Mouse (Mus musculus): ENCODE measurements around the gene Prss44. TPM values are rescaled to one million over a fixed set of nuclear protein-coding genes. Genes with fewer than 3 reads are reported as not detected.

The Prss44 gene
- polyA plus RNA-seq (2011; ENCODE audit: insufficient read depth, insufficient read length, low read depth, missing spikeins): 0.54 and 2.1 TPM in 2 replicates

GRCm38 (mm10) chr9:110813789-110814188 is at the start of gene Prss44:
TSS of gene Prss44 (plus strand) at chr9:110813994.
- Histone ChIP-seq H3K4me3 (ENCODE audit: low read depth, low read length) (peak within 1 kb of the TSS; percentile 43), H3K4me1 (ENCODE audit: control insufficient read depth, insufficient read depth, low read length) (no peaks in the 10 kb centered on the region), H3K27ac (ENCODE audit: insufficient read depth, low read length) (no peak within 1 kb of the TSS), H3K27me3 (ENCODE audit: control insufficient read depth, insufficient read depth, low read length, poor library complexity, severe bottlenecking) (no peaks in the 10 kb centered on the region), H3K9me3 (replicated peaks; ENCODE audit: control insufficient read depth, insufficient read depth, low read length, poor library complexity, severe bottlenecking) (no peaks in the 10 kb centered on the region), H3K36me3 (ENCODE audit: control insufficient read depth, insufficient read depth, low read length, poor library complexity, severe bottlenecking) (no peaks in the 10 kb centered on the region), H3K9ac (ENCODE audit: low read depth, poor library complexity, severe bottlenecking) (no peak within 1 kb of the TSS)
- TF ChIP-seq CTCF (IDR thresholded peaks at IDR 0.05; ENCODE audit: low read depth, low read length) (no peak), POLR2A (IDR thresholded peaks at IDR 0.05; ENCODE audit: insufficient read depth, low read length) (no peak), EP300 (IDR thresholded peaks at IDR 0.05; ENCODE audit: insufficient read depth, low read depth, low read length) (no peak)

GRCm38 (mm10) chr9:110772336-110772735 is 41.5 kb upstream of the Prss44 start:
- no peak overlapping the region for H3K27ac ChIP-seq (ENCODE audit: insufficient read depth, low read length)
- H3K9me3 ChIP-seq (replicated peaks; ENCODE audit: control insufficient read depth, insufficient read depth, low read length, poor library complexity, severe bottlenecking): no peaks in the 10 kb centered on the region
- no peaks in the 10 kb centered on the region for H3K36me3 ChIP-seq (ENCODE audit: control insufficient read depth, insufficient read depth, low read length, poor library complexity, severe bottlenecking)
- H3K4me1 ChIP-seq (ENCODE audit: control insufficient read depth, insufficient read depth, low read length): no peaks in the 10 kb centered on the region
- TF ChIP-seq CTCF (IDR thresholded peaks at IDR 0.05; ENCODE audit: low read depth, low read length) (no peak), POLR2A (IDR thresholded peaks at IDR 0.05; ENCODE audit: insufficient read depth, low read length) (no peak), EP300 (IDR thresholded peaks at IDR 0.05; ENCODE audit: insufficient read depth, low read depth, low read length) (no peak)
- no peak overlapping the region for H3K9ac ChIP-seq (ENCODE audit: low read depth, poor library complexity, severe bottlenecking)
- no peaks in the 10 kb centered on the region for H3K27me3 ChIP-seq (ENCODE audit: control insufficient read depth, insufficient read depth, low read length, poor library complexity, severe bottlenecking)
- no peak overlapping the region for H3K4me3 ChIP-seq (ENCODE audit: low read depth, low read length)

DNA sequence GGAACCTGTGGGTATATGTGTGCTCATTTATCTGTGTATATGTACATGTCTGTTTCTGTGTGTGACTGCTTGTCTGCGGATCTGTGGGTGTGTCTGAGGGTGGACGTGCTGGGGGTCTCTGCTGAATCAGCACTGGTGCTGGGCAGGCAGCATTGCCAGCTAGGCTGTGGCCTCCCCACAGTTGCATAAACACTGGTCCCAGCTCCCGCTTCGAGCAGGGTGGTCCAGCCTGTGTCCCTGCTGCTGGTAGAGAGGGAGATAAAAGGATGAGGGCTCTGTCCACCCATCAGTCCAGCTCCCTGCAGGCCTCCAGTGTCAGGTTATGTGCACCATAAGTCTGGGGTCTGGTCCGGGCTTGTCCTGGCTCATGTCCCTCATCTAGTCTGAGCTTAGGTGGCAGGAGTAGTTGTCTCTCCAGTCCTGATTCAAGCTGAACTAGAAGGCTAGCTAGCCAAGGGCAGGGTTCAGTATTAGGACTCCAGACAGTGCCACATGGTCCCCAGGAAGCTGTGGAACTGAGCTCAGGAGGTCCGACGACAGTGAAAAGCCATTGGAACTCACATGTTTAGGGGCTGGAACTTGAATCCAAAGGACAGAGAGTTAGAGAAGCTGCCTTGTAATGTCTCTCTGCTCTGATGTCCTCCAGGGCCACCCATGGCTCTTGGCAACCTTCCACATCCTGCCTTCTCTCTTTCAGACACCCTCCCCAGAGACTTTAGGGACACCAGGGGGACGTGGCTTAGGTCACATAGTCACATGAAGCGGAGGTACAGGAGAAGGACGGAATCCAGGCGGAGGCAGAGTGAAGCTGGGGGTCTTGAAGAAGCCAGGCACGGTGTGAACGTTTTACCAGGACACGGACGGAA is 39.2 kb upstream of the Prss44 start:
- Histone ChIP-seq H3K4me1 (ENCODE audit: control insufficient read depth, insufficient read depth, low read length) (no peaks in the 10 kb centered on the region), H3K36me3 (ENCODE audit: control insufficient read depth, insufficient read depth, low read length, poor library complexity, severe bottlenecking) (no peaks in the 10 kb centered on the region), H3K27ac (ENCODE audit: insufficient read depth, low read length) (no peak overlapping the region), H3K4me3 (ENCODE audit: low read depth, low read length) (0 out of 2 replicates have a peak overlapping the region, but pooled peaks have one; percentile 17), H3K27me3 (ENCODE audit: control insufficient read depth, insufficient read depth, low read length, poor library complexity, severe bottlenecking) (no peaks in the 10 kb centered on the region), H3K9me3 (replicated peaks; ENCODE audit: control insufficient read depth, insufficient read depth, low read length, poor library complexity, severe bottlenecking) (no peaks in the 10 kb centered on the region), H3K9ac (ENCODE audit: low read depth, poor library complexity, severe bottlenecking) (no peak overlapping the region)
- TF ChIP-seq POLR2A (IDR thresholded peaks at IDR 0.05; ENCODE audit: insufficient read depth, low read length) (no peak), CTCF (IDR thresholded peaks at IDR 0.05; ENCODE audit: low read depth, low read length) (no peak), EP300 (IDR thresholded peaks at IDR 0.05; ENCODE audit: insufficient read depth, low read depth, low read length) (no peak)

DNA sequence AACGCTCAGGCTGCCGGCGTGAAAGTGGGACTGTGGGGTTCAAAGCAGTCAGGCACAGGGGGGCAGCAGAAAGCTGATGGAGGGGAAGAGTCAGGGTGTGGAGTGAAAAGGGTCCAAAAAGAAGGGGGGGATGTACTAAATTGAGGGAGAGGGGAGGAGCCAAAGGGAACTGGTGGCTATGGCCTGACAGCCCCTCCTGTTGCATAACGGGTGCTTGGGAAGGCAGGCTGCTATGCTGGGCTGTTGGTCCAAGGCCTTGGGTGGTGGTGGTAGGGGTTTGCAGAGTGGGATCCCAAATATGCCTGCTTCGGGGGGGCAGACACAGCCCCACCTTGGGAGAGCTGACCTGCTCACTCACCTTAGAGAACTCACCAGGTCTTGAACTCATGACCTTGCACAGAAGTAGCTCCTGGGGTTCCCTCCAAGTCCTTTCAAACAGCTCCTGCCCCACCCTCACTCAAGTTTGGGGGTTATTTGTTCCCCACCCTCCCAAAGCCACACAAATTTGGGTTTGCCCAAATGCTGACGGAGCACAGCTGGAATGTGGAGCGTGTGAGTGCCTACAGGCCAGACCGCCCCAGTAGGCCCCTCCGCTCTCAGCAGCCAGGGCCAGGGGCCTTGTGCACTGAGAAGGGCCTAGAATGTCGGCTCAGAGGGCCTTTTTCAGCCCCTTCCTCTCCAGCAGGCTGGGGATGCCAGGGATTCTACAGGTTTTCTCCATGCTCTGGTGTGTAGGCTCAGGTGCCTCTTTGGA is 38.3 kb upstream of the Prss44 start:
- TF ChIP-seq CTCF (IDR thresholded peaks at IDR 0.05; ENCODE audit: low read depth, low read length) (no peak), POLR2A (IDR thresholded peaks at IDR 0.05; ENCODE audit: insufficient read depth, low read length) (no peak), EP300 (IDR thresholded peaks at IDR 0.05; ENCODE audit: insufficient read depth, low read depth, low read length) (no peak)
- Histone ChIP-seq H3K27ac (ENCODE audit: insufficient read depth, low read length) (no peak overlapping the region), H3K27me3 (ENCODE audit: control insufficient read depth, insufficient read depth, low read length, poor library complexity, severe bottlenecking) (no peaks in the 10 kb centered on the region), H3K9ac (ENCODE audit: low read depth, poor library complexity, severe bottlenecking) (no peak overlapping the region), H3K9me3 (replicated peaks; ENCODE audit: control insufficient read depth, insufficient read depth, low read length, poor library complexity, severe bottlenecking) (no peaks in the 10 kb centered on the region), H3K36me3 (ENCODE audit: control insufficient read depth, insufficient read depth, low read length, poor library complexity, severe bottlenecking) (no peaks in the 10 kb centered on the region), H3K4me3 (ENCODE audit: low read depth, low read length) (no peak overlapping the region), H3K4me1 (ENCODE audit: control insufficient read depth, insufficient read depth, low read length) (no peaks in the 10 kb centered on the region)

GRCm38 (mm10) chr9:110778100-110778499 is 35.7 kb upstream of the Prss44 start:
- H3K9ac ChIP-seq (ENCODE audit: low read depth, poor library complexity, severe bottlenecking): no peak overlapping the region
- no peaks in the 10 kb centered on the region for H3K27me3 ChIP-seq (ENCODE audit: control insufficient read depth, insufficient read depth, low read length, poor library complexity, severe bottlenecking)
- H3K9me3 ChIP-seq (replicated peaks; ENCODE audit: control insufficient read depth, insufficient read depth, low read length, poor library complexity, severe bottlenecking): no peaks in the 10 kb centered on the region
- H3K4me1 ChIP-seq (ENCODE audit: control insufficient read depth, insufficient read depth, low read length): no peaks in the 10 kb centered on the region
- no peak for TF ChIP-seq EP300 (IDR thresholded peaks at IDR 0.05; ENCODE audit: insufficient read depth, low read depth, low read length)
- TF ChIP-seq CTCF (IDR thresholded peaks at IDR 0.05; ENCODE audit: low read depth, low read length): no peak
- TF ChIP-seq POLR2A (IDR thresholded peaks at IDR 0.05; ENCODE audit: insufficient read depth, low read length): no peak
- no peak overlapping the region for H3K27ac ChIP-seq (ENCODE audit: insufficient read depth, low read length)
- H3K36me3 ChIP-seq (ENCODE audit: control insufficient read depth, insufficient read depth, low read length, poor library complexity, severe bottlenecking): no peaks in the 10 kb centered on the region
- no peak overlapping the region for H3K4me3 ChIP-seq (ENCODE audit: low read depth, low read length)

Data from ES-Bruce4 (cell line).